Mouse (Mus musculus): ENCODE results near the gene Gm43738.

Gm43738 gene

GRCm38 (mm10) chr3:89043359-89043758 is 57.5 kb downstream of the Gm43738 start:
- no peak for DNase-seq (ENCODE audit: low spot score in 2 of 2)
